Mouse (Mus musculus) lung, postnatal 14 days (tissue): ENCODE measurements around the gene Tff2.
A peak's percentile ranks its signal among the peaks of the same experiment; 100 is the strongest.

Experiments
- DNase-seq: peaks from one replicate; pipeline ENCODE4 v3.0.0; 2021

Tff2 gene

GRCm38 (mm10) chr17:31134913-31135312 lies 9.2 kb downstream of the Tff2 start:
- no peak for DNase-seq

GRCm38 (mm10) chr17:31133776-31134175 lies 10.3 kb downstream of the Tff2 start:
- DNase-seq = no peak

GRCm38 (mm10) chr17:31131269-31131821 lies 12.7 kb downstream of the Tff2 start:
- DNase-seq = no peak

- no peak for DNase-seq
Observed at GRCm38 (mm10) chr17:31129452-31129851, 14.6 kb downstream of the Tff2 start, which contains the start of gene Tff3. Gene Tff3 (minus strand): TSS chr17:31129646.

GRCm38 (mm10) chr17:31128708-31129318 lies 15.3 kb downstream of the Tff2 start:
- DNase-seq = no peak

- DNase-seq = no peak
Observed at GRCm38 (mm10) chr17:31125548-31126266, 18.4 kb downstream of the Tff2 start.

- peak; percentile 55 for DNase-seq
Observed at GRCm38 (mm10) chr17:31121975-31122374, 22.1 kb downstream of the Tff2 start.

GRCm38 (mm10) chr17:31119429-31119828 lies 24.7 kb downstream of the Tff2 start:
- DNase-seq = peak; percentile 84

- no peak for DNase-seq
Observed at GRCm38 (mm10) chr17:31117946-31118345, 26.1 kb downstream of the Tff2 start.

- DNase-seq = no peak
Observed at GRCm38 (mm10) chr17:31116063-31116462, 28.0 kb downstream of the Tff2 start.

GRCm38 (mm10) chr17:31113191-31113856 lies 30.8 kb downstream of the Tff2 start:
- no peak for DNase-seq

GRCm38 (mm10) chr17:31108388-31108787 lies 35.7 kb downstream of the Tff2 start:
- DNase-seq = peak; percentile 18

GRCm38 (mm10) chr17:31103823-31104222 lies 40.3 kb downstream of the Tff2 start:
- no peak for DNase-seq

- DNase-seq = no peak
Observed at GRCm38 (mm10) chr17:31103007-31103570, 41.0 kb downstream of the Tff2 start.

GRCm38 (mm10) chr17:31098788-31099187 lies 45.3 kb downstream of the Tff2 start:
- no peak for DNase-seq

- no peak for DNase-seq
Observed at GRCm38 (mm10) chr17:31096893-31097292, 47.2 kb downstream of the Tff2 start.

- no peak for DNase-seq
Observed at GRCm38 (mm10) chr17:31095570-31095969, 48.5 kb downstream of the Tff2 start.

GRCm38 (mm10) chr17:31094781-31095180 lies 49.3 kb downstream of the Tff2 start:
- no peak for DNase-seq
